Mouse (Mus musculus) activated CD4-positive, CD25-positive, alpha-beta regulatory T cell (primary cell): Measurements from ENCODE around the gene Vmn1r26. TPM values are rescaled to one million over a fixed set of nuclear protein-coding genes. Genes with fewer than 3 reads are reported as not detected.

ENCODE experiments used
- polyA plus RNA-seq, 2 experiments: library from polyadenylated mRNA; unstranded; fragments of 100-300 nt; shearing (Covaris generic); gene quantifications; one replicate each; pipeline ENCODE4 v1.2.1; 2017

Gene Vmn1r26
- not detected for polyA plus RNA-seq

GRCm38 (mm10) chr6:58015059-58015458, at the start of gene Vmn1r26:
TSS of gene Vmn1r26 (minus strand) at chr6:58015159.

DNA sequence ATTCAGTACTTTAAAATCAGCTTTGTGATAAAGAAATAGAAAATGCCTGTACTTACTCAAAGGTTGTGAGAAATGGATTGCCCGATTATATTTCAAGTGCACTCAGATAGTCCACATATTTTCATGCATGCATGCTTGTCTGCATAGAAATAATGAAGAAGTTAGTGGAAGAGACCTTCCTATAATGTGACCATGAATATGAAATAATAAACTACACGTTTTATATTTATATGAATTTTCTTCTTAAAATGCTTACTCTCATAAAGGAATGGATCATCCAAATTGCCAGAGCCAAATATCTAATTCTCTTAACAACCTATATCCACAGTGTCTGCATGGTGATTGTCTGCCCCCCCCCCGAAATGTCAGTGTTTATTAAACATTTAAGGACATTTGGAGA, 34.2 kb downstream of the Vmn1r26 start, which contains the start of gene Vmn1r25:
Gene Vmn1r25 (minus strand): TSS at position 101 of the 400 bp plus-strand sequence.

GRCm38 (mm10) chr6:57961403-57961802, 53.6 kb downstream of the Vmn1r26 start, which contains the start of gene Vmn1r24:
TSS of gene Vmn1r24 (minus strand) at chr6:57961503.

Other genes starting within 250 kb of the Vmn1r26 start
- 10 to 100 TPM; 17.0 to 20.3 TPM for gene Vopp1, start 190.0 kb downstream of the Vmn1r26 start, polyA plus RNA-seq
- not detected for gene Vmn1r21, start 164.8 kb downstream of the Vmn1r26 start, polyA plus RNA-seq
- gene Vmn1r22, start 107.1 kb downstream of the Vmn1r26 start, polyA plus RNA-seq, result under 1 TPM in 1 of 2 experiments, not detected in 1; 0.11 TPM
- not detected for gene Vmn1r23, start 88.3 kb downstream of the Vmn1r26 start, polyA plus RNA-seq
- gene Vmn1r24, start 53.7 kb downstream of the Vmn1r26 start, polyA plus RNA-seq, result not detected
- under 1 TPM in 1 of 2 experiments, not detected in 1; 0.42 TPM for gene Vmn1r25, start 34.3 kb downstream of the Vmn1r26 start, polyA plus RNA-seq
- gene Vmn1r27, start 203.7 kb upstream of the Vmn1r26 start, polyA plus RNA-seq, result not detected
- gene Vmn1r28, start 246.9 kb upstream of the Vmn1r26 start, polyA plus RNA-seq, result under 1 TPM in 1 of 2 experiments, not detected in 1; 0.09 TPM